Mouse (Mus musculus) ES-Bruce4 (cell line): ENCODE measurements around the gene Phospho2.

Experiments used
- CTCF ChIP-seq: IDR thresholded peaks from one replicate; pipeline ENCODE4 v1.8.1; 2011; ENCODE audit warnings: low read depth, low read length
- POLR2A ChIP-seq: IDR thresholded peaks from one replicate; pipeline ENCODE4 v1.8.1; 2011; ENCODE audit warnings: low read length; ENCODE audit not compliant: insufficient read depth

DNA sequence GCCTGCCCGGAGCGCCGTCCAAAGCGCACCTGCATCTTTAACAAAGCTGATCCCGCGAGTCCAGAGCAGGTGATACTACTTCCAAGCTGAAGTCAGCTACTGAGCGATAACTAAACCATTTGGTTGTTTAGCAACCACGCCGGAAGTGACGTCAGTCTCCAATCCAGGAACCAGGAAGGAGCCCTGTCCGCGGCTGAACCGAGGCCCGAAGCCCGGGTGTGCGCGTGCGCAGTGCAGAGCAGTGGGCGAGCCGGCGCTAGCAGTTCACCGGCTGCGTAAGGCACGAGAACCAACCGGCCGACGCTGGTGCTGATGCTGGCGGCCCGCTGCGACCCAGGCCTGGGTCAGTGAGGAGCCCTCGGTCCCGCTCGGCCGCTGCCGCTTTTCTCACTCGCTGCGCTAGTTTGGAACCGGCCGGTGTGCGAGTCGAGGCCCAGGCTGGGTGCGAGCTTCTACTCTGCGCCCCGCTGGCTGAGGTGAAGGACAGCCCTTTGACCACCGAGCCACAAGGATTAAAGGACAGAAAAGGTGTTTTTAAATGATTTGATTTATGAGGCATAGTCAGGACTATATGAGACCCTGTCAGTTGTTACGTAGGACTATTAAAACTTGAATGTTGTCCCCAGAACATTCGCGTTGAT is at the start of gene Phospho2, which contains the start of gene Ccdc173:
- TF ChIP-seq POLR2A (no peak), CTCF (no peak)
